Mouse (Mus musculus) stomach, postnatal 0 days (tissue): Measurements from ENCODE around the gene Hmmr.

Source experiments
- CTCF ChIP-seq: IDR thresholded peaks from 2 replicates; pipeline ENCODE4 v1.5.1; 2016; ENCODE audit warnings: antibody characterized with exemption, low read depth, mild to moderate bottlenecking, moderate library complexity
- EP300 ChIP-seq: optimal IDR thresholded peaks from 2 replicates; pipeline ENCODE3; 2016; ENCODE audit warnings: antibody characterized with exemption

DNA sequence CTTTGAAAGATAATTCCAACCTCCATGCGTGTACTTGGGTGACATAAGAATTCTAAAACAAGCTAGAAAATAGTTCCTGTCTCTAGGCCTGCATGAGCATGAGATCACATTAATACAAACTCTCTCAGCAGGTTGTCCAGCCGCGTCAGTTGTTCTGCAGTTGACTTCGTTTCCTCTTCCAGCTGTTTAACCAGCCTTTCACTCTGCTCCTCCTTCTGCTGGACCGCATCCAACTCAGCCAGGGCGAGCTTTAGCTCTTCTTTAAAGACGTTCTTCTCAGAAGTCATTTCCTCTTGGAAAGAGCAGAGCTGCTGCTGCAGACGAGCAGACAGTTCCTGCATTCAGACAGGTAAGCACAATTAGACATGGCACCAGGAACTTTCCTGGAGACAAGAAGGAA is 19.4 kb downstream of the Hmmr start:
- TF ChIP-seq EP300, result no peak
- no peak for TF ChIP-seq CTCF
